Mouse (Mus musculus) myocyte (in vitro differentiated cells): Measurements from ENCODE around the gene Tnnc1. TPM values are rescaled to one million over a fixed set of nuclear protein-coding genes. Genes with fewer than 3 reads are reported as not detected.

Experiments used
- H3K27me3 ChIP-seq: one replicate; pipeline ENCODE4 v1.6.1; 2011; ENCODE audit not compliant: control insufficient read depth, insufficient read depth, insufficient read length
- H3K36me3 ChIP-seq: one replicate; pipeline ENCODE4 v1.6.1; 2011; ENCODE audit not compliant: control insufficient read depth, insufficient read depth
- H3K4me2 ChIP-seq: one replicate; pipeline ENCODE4 v1.6.1; 2011; ENCODE audit warnings: low read depth, control low read depth
- H3K4me3 ChIP-seq: one replicate; pipeline ENCODE4 v1.5.1; 2011; ENCODE audit warnings: mild to moderate bottlenecking, control low read depth, moderate library complexity
- H3K79me2 ChIP-seq: one replicate; pipeline ENCODE4 v1.6.1; 2011; ENCODE audit not compliant: control insufficient read depth, insufficient read depth
- H3ac ChIP-seq: one replicate; pipeline ENCODE4 v1.6.1; 2011; ENCODE audit not compliant: control insufficient read depth, insufficient read length
- CEBPB ChIP-seq: IDR thresholded peaks from 2 replicates; pipeline ENCODE4 v1.6.1; 2011; ENCODE audit warnings: mild to moderate bottlenecking, moderate library complexity; ENCODE audit not compliant: poor library complexity, insufficient read depth, severe bottlenecking
- E2F4 ChIP-seq: IDR thresholded peaks from one replicate; pipeline ENCODE4 v1.6.1; 2011; ENCODE audit warnings: mild to moderate bottlenecking, control low read depth, moderate library complexity; ENCODE audit not compliant: insufficient read depth
- MAX ChIP-seq: IDR thresholded peaks from one replicate; pipeline ENCODE4 v1.6.1; 2011; ENCODE audit warnings: low read depth, mild to moderate bottlenecking, control low read depth
- MYOD1 ChIP-seq, 3 experiments: IDR thresholded peaks; one replicate each; pipeline ENCODE4 v1.6.1; 2011; ENCODE audit warnings: control low read depth in 2 of 3, low read depth in 2 of 3, mild to moderate bottlenecking in 2 of 3, moderate library complexity in 1 of 3; ENCODE audit not compliant: insufficient read length in 2 of 3, control insufficient read depth in 1 of 3
- MYOG ChIP-seq, 3 experiments: IDR thresholded peaks; one replicate each; pipeline ENCODE4 v1.6.1; 2011; ENCODE audit warnings: control low read depth in 2 of 3, low read depth in 2 of 3, mild to moderate bottlenecking in 2 of 3; ENCODE audit not compliant: insufficient read length in 2 of 3, control insufficient read depth in 1 of 3, insufficient read depth in 1 of 3
- POLR2A ChIP-seq: IDR thresholded peaks from one replicate; pipeline ENCODE4 v1.6.1; 2011; ENCODE audit warnings: low read depth, mild to moderate bottlenecking, control low read depth, moderate library complexity; ENCODE audit not compliant: insufficient read length
- POLR2AphosphoS2 ChIP-seq: IDR thresholded peaks from one replicate; pipeline ENCODE4 v1.6.1; 2011; ENCODE audit warnings: low read depth, control low read depth; ENCODE audit not compliant: insufficient read length
- REST ChIP-seq: IDR thresholded peaks from one replicate; pipeline ENCODE4 v1.6.1; 2011; ENCODE audit warnings: mild to moderate bottlenecking, control low read depth, moderate library complexity; ENCODE audit not compliant: insufficient read depth, insufficient read length
- SRF ChIP-seq: IDR thresholded peaks from one replicate; pipeline ENCODE4 v1.6.1; 2011; ENCODE audit warnings: low read depth; ENCODE audit not compliant: control insufficient read depth, insufficient read length
- TCF12 ChIP-seq: IDR thresholded peaks from one replicate; pipeline ENCODE4 v1.6.1; 2011; ENCODE audit warnings: mild to moderate bottlenecking, control low read depth; ENCODE audit not compliant: poor library complexity, insufficient read depth, severe bottlenecking
- TCF3 ChIP-seq: IDR thresholded peaks from one replicate; pipeline ENCODE4 v1.6.1; 2011; ENCODE audit warnings: low read depth, control low read depth; ENCODE audit not compliant: insufficient read length
- USF1 ChIP-seq: IDR thresholded peaks from one replicate; pipeline ENCODE4 v1.6.1; 2011; ENCODE audit warnings: low read depth, mild to moderate bottlenecking, control low read depth, moderate library complexity
- polyA plus RNA-seq: library from polyadenylated mRNA; unstranded; fragments of >200 nt; fragmentation: generic; extraction: Trizol; gene quantifications from one replicate; pipeline ENCODE4 v1.2.1, GENCODE M21; 2012; ENCODE audit warnings: missing spikeins

Tnnc1 gene
- polyA plus RNA-seq, 1 experiment, result 7,028 TPM

GRCm38 (mm10) chr14:31189348-31189747, 18.8 kb upstream of the Tnnc1 start:
- H3K27me3 ChIP-seq, result no peaks in the 10 kb centered on the region
- no peak overlapping the region for H3K4me2 ChIP-seq
- H3ac ChIP-seq, result no peak overlapping the region
- H3K4me3 ChIP-seq, result no peak overlapping the region
- TF ChIP-seq MYOG (IDR thresholded peaks at IDR 0.05; ENCODE audit: control insufficient read depth in 1 of 3, insufficient read depth in 1 of 3, insufficient read length in 2 of 3, low read depth in 2 of 3) (no peak), CEBPB (no peak), MAX (no peak), POLR2AphosphoS2 (no peak), POLR2A (no peak), SRF (no peak)
- peaks cover 89% of the 10 kb centered on the region for H3K36me3 ChIP-seq
- peaks cover 22% of the 10 kb centered on the region for H3K79me2 ChIP-seq

- Histone ChIP-seq H3K27me3 (no peaks in the 10 kb centered on the region), H3K79me2 (peaks cover 46% of the 10 kb centered on the region), H3K4me3 (no peak overlapping the region), H3K36me3 (peaks cover 79% of the 10 kb centered on the region), H3ac (no peak overlapping the region), H3K4me2 (no peak overlapping the region)
- TF ChIP-seq E2F4 (no peak), CEBPB (0 out of 2 replicates have a peak, but pooled peaks have one; percentile 12)
Measured at GRCm38 (mm10) chr14:31191936-31192335, 16.2 kb upstream of the Tnnc1 start.

- Histone ChIP-seq H3K36me3 (peaks cover 60% of the 10 kb centered on the region), H3K79me2 (peaks cover 53% of the 10 kb centered on the region)
- no peak for TF ChIP-seq E2F4
- TF ChIP-seq MYOD1 (IDR thresholded peaks at IDR 0.05; ENCODE audit: control insufficient read depth in 1 of 3, insufficient read length in 2 of 3, low read depth in 2 of 3), result no peak
- no peak for TF ChIP-seq POLR2A
- TF ChIP-seq TCF3, result no peak
- no peak for TF ChIP-seq USF1
Measured at GRCm38 (mm10) chr14:31193791-31194190, 14.3 kb upstream of the Tnnc1 start.

GRCm38 (mm10) chr14:31194441-31194840, 13.7 kb upstream of the Tnnc1 start:
- TF ChIP-seq TCF12 (no peak), SRF (no peak), TCF3 (no peak), CEBPB (no peak), REST (no peak), MYOD1 (IDR thresholded peaks at IDR 0.05; ENCODE audit: control insufficient read depth in 1 of 3, insufficient read length in 2 of 3, low read depth in 2 of 3) (no peak), POLR2AphosphoS2 (no peak), POLR2A (no peak), MYOG (IDR thresholded peaks at IDR 0.05; ENCODE audit: control insufficient read depth in 1 of 3, insufficient read depth in 1 of 3, insufficient read length in 2 of 3, low read depth in 2 of 3) (no peak), USF1 (no peak)

More at GRCm38 (mm10) chr14:31193791-31194190, 14.3 kb upstream of the Tnnc1 start:
- Histone ChIP-seq H3K27me3 (no peaks in the 10 kb centered on the region), H3ac (no peak overlapping the region), H3K4me2 (no peak overlapping the region), H3K4me3 (no peak overlapping the region)

GRCm38 (mm10) chr14:31194891-31195513, 13.1 kb upstream of the Tnnc1 start:
- Histone ChIP-seq H3K4me2 (peak overlapping the region; percentile 69), H3K27me3 (no peaks in the 10 kb centered on the region), H3K79me2 (peaks cover 63% of the 10 kb centered on the region), H3K4me3 (no peak overlapping the region), H3K36me3 (peaks cover 58% of the 10 kb centered on the region), H3ac (no peak overlapping the region)
- TF ChIP-seq SRF (no peak), TCF12 (no peak), POLR2A (no peak), REST (no peak), MAX (no peak), POLR2AphosphoS2 (peak; percentile 51), CEBPB (no peak), MYOG (IDR thresholded peaks at IDR 0.05; ENCODE audit: control insufficient read depth in 1 of 3, insufficient read depth in 1 of 3, insufficient read length in 2 of 3, low read depth in 2 of 3) (peak in 2 of 3 experiments; percentile 37 to 55), MYOD1 (IDR thresholded peaks at IDR 0.05; ENCODE audit: control insufficient read depth in 1 of 3, insufficient read length in 2 of 3, low read depth in 2 of 3) (peak; percentile 5 to 68 (median 60))

More at GRCm38 (mm10) chr14:31194441-31194840, 13.7 kb upstream of the Tnnc1 start:
- Histone ChIP-seq H3K4me3 (no peak overlapping the region), H3K79me2 (peaks cover 58% of the 10 kb centered on the region), H3K27me3 (no peaks in the 10 kb centered on the region), H3ac (no peak overlapping the region), H3K4me2 (peak overlapping the region; percentile 69), H3K36me3 (peaks cover 58% of the 10 kb centered on the region)
